Mouse (Mus musculus) lung, postnatal 36 days (tissue): ENCODE results near the gene Angptl6.
A peak's percentile ranks its signal among the peaks of the same experiment; 100 is the strongest.

Experiments used
- DNase-seq: peaks from one replicate; pipeline ENCODE4 v3.0.0; 2022; ENCODE audit warnings: mixed read lengths

Gene Angptl6

GRCm38 (mm10) chr9:20878710-20879065, 839 bp downstream of the Angptl6 start:
- DNase-seq, result no peak

GRCm38 (mm10) chr9:20878041-20878709, 1.4 kb downstream of the Angptl6 start:
- peak; percentile 100 for DNase-seq

DNA sequence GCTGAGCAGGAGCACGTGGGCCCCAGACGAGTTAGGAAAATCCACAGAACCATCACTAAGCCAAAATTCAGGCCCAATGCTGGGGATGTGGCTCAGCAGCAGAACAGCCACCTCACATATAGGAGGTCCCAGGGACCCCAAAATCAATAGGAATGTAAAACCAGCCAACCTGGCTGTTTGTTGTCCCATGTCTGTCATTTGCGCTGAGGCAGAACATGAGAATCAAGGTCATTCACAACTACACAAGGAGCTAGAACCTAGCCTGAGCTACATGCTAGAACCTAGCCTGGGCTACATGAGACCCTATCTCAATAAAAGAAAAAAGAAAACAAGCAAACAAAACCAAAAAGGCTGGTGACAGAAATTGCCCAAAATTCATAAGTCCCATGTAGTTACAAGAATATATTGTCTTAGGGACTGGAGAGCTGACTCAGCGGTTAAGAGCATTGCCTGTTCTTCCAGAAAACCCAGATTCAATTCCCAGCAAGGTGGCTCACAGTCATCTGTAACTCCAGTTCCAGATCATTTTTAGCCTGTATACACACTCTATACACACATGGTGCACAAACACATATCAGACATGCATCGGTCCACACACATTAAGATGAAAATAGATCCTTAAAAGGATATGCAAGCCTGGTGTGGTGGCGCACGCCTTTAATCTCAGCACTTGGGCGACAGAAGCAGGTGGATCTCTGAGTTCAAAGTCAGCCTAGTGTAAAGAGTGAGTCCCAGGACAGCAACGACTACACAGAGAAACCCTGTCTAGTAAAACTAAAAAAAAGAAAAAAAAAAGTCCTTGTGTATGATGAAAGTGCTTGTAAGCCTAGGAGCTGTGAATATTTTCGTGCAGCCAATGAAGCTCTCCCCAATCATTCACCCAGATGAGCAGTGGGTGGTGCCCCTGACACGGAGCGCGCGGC, 2.1 kb downstream of the Angptl6 start:
- no peak for DNase-seq

GRCm38 (mm10) chr9:20876318-20877117, 3.0 kb downstream of the Angptl6 start:
- no peak for DNase-seq

GRCm38 (mm10) chr9:20875021-20875790, 4.3 kb downstream of the Angptl6 start:
- no peak for DNase-seq

DNA sequence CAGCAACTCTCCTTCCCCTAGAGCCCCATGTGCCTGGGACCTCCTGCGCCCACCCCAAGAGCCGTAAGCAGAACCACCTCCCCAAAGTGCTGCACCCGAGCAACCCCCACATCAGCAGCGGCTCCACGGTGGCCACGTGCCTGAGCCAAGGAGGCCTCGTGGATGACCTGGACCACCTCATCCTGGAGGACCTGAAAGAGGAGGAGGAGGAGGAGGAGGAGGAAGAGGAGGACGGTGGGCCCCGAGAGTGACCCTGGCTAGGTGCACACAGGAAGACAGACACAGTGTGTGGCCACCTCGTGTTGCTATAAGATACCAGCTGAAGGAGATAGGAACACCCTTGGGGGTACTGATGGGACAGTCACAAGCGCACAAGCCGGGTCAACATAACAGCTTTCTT, 6.0 kb downstream of the Angptl6 start:
- no peak for DNase-seq

DNA sequence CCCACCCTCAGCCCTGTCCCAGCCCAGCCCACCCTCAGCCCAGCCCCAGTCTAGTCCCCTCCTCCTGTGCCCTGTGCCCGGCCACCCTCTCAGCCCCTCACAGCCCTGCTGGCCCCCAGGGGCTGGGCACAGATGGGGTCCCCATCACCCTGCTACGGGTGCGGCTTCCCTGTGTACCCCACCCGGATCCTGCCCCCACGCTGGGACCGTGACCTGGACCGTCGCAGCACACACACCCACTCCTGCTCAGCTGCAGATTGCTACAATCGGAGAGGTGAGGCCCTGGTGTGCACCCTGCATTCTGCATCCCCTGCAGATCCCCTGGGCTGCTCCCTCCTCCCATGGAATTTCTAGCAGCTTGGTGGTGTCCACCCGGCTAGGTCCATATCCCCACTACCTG, 6.5 kb downstream of the Angptl6 start:
- no peak for DNase-seq

GRCm38 (mm10) chr9:20870211-20871173, 9.0 kb downstream of the Angptl6 start:
- no peak for DNase-seq

GRCm38 (mm10) chr9:20869246-20869645, 10.3 kb downstream of the Angptl6 start:
- peak; percentile 34 for DNase-seq

- DNase-seq, result peak; percentile 66
Observed at GRCm38 (mm10) chr9:20868448-20869001, 11.0 kb downstream of the Angptl6 start, which contains the start of gene A230050P20Rik. TSS of gene A230050P20Rik (plus strand) at chr9:20868642.

DNA sequence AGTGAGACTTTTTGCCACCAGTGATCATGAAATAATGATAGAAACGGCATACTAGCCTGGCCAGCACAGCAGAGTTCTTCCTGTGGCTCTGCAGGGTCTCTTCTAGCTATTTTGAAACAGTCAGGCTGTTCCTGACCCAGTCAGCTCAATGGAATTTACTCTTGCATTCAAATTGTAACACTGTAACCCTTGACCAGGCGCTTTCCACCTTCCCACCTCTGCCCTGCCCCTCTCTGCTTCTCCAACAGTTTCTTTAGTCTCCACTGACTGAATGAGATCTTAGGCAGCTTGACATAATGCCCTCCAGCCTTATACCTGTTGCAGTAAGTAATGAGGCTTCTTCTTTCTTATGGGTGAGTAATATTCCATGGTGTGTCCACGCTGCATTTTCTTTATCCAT, 12.6 kb downstream of the Angptl6 start:
- no peak for DNase-seq

DNA sequence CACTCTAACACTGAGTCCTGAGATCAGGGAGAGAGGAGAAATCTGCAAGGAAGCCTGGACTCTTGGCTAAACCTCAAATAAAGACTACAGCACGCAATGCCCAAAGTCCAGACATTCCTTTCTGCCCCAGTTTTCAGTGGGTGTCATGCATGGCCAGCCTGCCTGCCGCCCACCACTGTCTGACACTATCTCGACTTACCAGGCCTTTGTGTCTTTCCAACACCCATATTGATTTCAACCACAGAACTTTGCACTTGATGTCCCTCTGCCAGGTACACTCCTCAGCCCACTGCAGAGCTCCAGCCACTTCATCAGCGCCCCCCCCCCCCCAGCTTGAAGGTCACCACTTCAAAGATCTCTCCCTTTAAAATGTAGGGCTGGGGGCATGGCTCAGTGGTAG, 17.3 kb downstream of the Angptl6 start:
- DNase-seq, result no peak

GRCm38 (mm10) chr9:20861821-20862220, 17.7 kb downstream of the Angptl6 start:
- peak; percentile 39 for DNase-seq

- DNase-seq, result no peak
Observed at GRCm38 (mm10) chr9:20859926-20860325, 19.6 kb downstream of the Angptl6 start.

- DNase-seq, result peak; percentile 72
Observed at GRCm38 (mm10) chr9:20857131-20857530, 22.4 kb downstream of the Angptl6 start.

GRCm38 (mm10) chr9:20850179-20850578, 29.3 kb downstream of the Angptl6 start:
- no peak for DNase-seq

DNA sequence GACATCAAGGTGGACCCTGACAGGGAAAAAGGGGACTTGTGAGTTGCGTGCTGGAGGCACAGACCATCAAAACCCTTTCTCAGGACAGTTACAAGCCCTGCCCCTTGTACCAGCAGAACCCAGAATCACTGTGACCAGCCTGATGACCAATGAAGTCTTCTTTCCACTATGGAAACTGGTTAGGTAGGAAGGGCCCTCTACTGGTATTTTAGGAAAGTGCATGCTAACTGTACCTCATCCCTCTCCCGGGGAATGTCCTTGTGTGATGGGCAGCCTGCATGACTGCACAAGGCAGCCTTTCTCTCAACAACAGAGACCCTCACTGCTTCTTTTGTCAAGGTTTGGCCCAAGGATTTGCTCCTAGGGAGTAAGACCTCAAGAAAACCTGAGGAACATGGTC, 36.9 kb downstream of the Angptl6 start:
- peak; percentile 21 for DNase-seq

- DNase-seq, result no peak
Observed at GRCm38 (mm10) chr9:20842211-20842610, 37.3 kb downstream of the Angptl6 start.

DNA sequence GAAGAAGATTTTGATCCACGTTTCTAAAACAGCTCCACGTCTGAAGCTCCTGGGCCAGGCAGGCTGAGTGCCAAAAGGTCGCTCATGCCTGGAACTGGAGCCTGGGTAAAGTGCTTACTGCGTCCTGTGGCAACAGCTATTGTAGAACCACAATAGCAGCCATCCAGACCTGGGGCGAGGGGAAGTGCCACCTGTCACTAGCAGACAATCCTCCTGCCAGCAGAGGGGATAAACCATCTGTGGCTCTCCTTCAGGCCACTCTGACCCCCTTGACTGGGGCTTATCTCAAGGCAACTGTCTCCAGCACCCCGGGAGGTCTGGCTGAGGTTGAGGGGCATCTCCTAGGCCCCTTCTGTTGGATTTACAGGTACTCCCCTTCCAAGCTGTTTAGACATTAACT, 40.6 kb downstream of the Angptl6 start:
- no peak for DNase-seq

GRCm38 (mm10) chr9:20837184-20837947, 42.2 kb downstream of the Angptl6 start:
- no peak for DNase-seq
